Mouse (Mus musculus): ENCODE measurements around the gene Adck1. TPM values are rescaled to one million over a fixed set of nuclear protein-coding genes. Genes with fewer than 3 reads are reported as not detected.

Adck1 gene
- polyA plus RNA-seq (2012; rRNA removed): 45.9 and 48.0 TPM in 2 replicates

DNA sequence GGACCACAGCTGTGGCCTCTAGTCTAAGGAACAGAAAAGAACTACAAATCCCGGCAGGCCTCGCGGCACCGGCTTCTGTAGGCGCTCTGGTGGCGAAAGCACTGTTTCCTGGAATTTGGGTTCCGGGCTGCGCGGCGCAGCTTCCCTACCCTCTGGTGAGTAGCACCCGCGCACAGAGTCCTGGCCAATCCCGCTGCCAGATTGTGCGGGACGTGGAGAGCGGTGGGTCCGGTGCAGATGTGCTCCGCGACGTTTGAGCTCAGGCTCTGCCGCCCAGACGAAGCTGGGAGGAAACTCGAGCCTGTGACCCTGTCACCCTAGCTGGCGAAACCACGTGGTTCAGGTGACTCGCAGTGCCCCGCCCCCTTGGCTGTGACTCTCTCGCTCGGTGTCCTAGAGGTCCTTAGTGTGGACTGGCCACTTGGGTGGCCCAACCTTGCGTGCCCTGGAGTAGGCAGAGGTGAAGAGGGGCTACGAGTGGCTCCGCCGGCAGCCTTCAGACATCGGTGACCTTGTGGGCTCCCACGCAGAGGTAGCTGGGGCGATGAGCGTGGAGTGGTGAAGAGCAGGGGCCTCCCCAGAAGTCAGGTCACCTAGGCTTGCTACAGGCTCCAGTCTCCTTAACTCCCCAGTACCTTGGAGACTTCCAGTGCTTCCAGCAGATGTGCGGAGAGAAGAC is at the start of gene Adck1:
Gene Adck1 (plus strand): TSS at position 114 of the 679 bp plus-strand sequence.

DNA sequence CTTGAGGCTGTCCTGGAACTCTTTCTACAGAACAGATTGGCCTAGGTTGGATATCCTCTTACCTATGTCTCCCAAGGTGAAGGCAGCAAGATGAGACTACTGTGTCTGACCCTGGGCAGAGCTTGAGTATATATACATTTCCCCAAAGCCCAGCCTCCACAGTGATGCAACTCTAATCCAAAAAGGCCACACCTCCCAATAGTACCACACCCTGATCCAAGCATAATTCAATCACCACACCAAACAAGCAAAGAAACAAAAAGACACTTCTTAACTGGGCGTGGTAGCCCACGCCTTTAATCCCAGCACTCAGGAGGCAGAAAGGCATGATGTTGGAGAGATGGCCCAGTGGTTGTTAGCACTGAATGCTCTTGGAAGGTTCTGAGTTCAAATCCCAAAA is 36.4 kb upstream of the Adck1 start, which contains the start of gene Gm5039:
Gene Gm5039 (minus strand): TSS at position 101 of the 400 bp plus-strand sequence.

Other genes starting within 250 kb of the Adck1 start
- not detected in 2 replicates for gene Gm10436, start 178.4 kb upstream of the Adck1 start, polyA plus RNA-seq (2012; rRNA removed)
- not detected in 2 replicates for gene Gm8332, start 110.5 kb upstream of the Adck1 start, polyA plus RNA-seq (2012; rRNA removed)
- not detected in 2 replicates for gene Gm5662, start 86.1 kb upstream of the Adck1 start, polyA plus RNA-seq (2012; rRNA removed)
- not detected in 2 replicates for gene Gm5039, start 36.5 kb upstream of the Adck1 start, polyA plus RNA-seq (2012; rRNA removed)

All from central nervous system, embryonic 18 days (tissue).